Mouse (Mus musculus) CH12.LX (cell line): ENCODE measurements around the gene Agfg2. TPM values are rescaled to one million over a fixed set of nuclear protein-coding genes. Genes with fewer than 3 reads are reported as not detected.

Source experiments
- DNase-seq: peaks from one replicate; pipeline ENCODE4 v3.0.0-alpha.2; 2013; ENCODE audit errors: extremely low read depth
- H3K27ac ChIP-seq: 2 replicates; pipeline ENCODE4 v1.5.1; 2012; ENCODE audit warnings: low read depth, mild to moderate bottlenecking, control low read depth, moderate library complexity; ENCODE audit not compliant: insufficient read depth
- H3K27me3 ChIP-seq: replicated peaks from 2 replicates; pipeline ENCODE3; 2012; ENCODE audit warnings: inconsistent platforms
- H3K36me3 ChIP-seq, 2 experiments: replicated peaks in 1 of 2; 2 replicates each; pipeline versions ENCODE3 to v1.6.1; 2012; ENCODE audit warnings: inconsistent platforms in 1 of 2, low read length in 1 of 2, mild to moderate bottlenecking in 1 of 2, mixed read lengths in 1 of 2, moderate library complexity in 1 of 2; ENCODE audit not compliant: control insufficient read depth in 1 of 2, insufficient read depth in 1 of 2
- H3K4me1 ChIP-seq, 2 experiments: 2 replicates each; pipeline ENCODE4 v1.6.1; 2012; ENCODE audit warnings: inconsistent platforms in 1 of 2, moderate library complexity in 1 of 2; ENCODE audit not compliant: insufficient read depth in 2 of 2, control insufficient read depth in 1 of 2
- H3K4me2 ChIP-seq: 2 replicates; pipeline ENCODE4 v1.6.1; 2012; ENCODE audit warnings: low read depth, mild to moderate bottlenecking, control low read depth; ENCODE audit not compliant: poor library complexity, insufficient read depth, severe bottlenecking
- H3K4me3 ChIP-seq, 3 experiments: fragments of 150-350 bp in 1 of 3; sonication (generic) in 1 of 3; replicated peaks in 1 of 3; 2 replicates each; pipeline versions ENCODE3 to v1.5.1; 2011 to 2012; ENCODE audit warnings: low read depth in 2 of 3, low read length in 2 of 3, mild to moderate bottlenecking in 2 of 3, moderate library complexity in 2 of 3, control low read depth in 1 of 3, improper control_type of control experiment in 1 of 3, inconsistent platforms in 1 of 3, mixed read lengths in 1 of 3; ENCODE audit not compliant: poor library complexity in 1 of 3
- H3K79me2 ChIP-seq: replicated peaks from 2 replicates; pipeline ENCODE4 v1.6.1; 2012; ENCODE audit warnings: mild to moderate bottlenecking, moderate library complexity; ENCODE audit not compliant: control insufficient read depth, poor library complexity, insufficient read depth, severe bottlenecking; ENCODE audit errors: extremely low read depth
- H3K9ac ChIP-seq: 2 replicates; pipeline ENCODE4 v1.6.1; 2012; ENCODE audit warnings: low read depth, mild to moderate bottlenecking, control low read depth, moderate library complexity; ENCODE audit not compliant: insufficient read depth
- H3K9me3 ChIP-seq: replicated peaks from 2 replicates; pipeline ENCODE3; 2012; ENCODE audit warnings: low read length, inconsistent platforms, mixed read lengths
- BHLHE40 ChIP-seq: IDR thresholded peaks from 2 replicates; pipeline ENCODE4 v1.6.1; 2011; ENCODE audit warnings: mild to moderate bottlenecking, low read depth, low read length, improper control_type of control experiment
- CHD1 ChIP-seq: IDR thresholded peaks from 2 replicates; pipeline ENCODE4 v1.6.1; 2012; ENCODE audit warnings: low read depth, low read length, improper control_type of control experiment, inconsistent platforms
- E2F4 ChIP-seq: IDR thresholded peaks from 2 replicates; pipeline ENCODE4 v1.6.1; 2011; ENCODE audit warnings: low read depth, low read length, improper control_type of control experiment; ENCODE audit not compliant: insufficient replicate concordance
- EP300 ChIP-seq: IDR thresholded peaks from 2 replicates; pipeline ENCODE4 v1.6.1; 2011; ENCODE audit warnings: low read length, improper control_type of control experiment
- ETS1 ChIP-seq: conservative IDR thresholded peaks from 2 replicates; pipeline ENCODE4 v1.6.1; 2012; ENCODE audit warnings: low read depth, mild to moderate bottlenecking, inconsistent platforms, low read length, improper control_type of control experiment, moderate library complexity
- GABPA ChIP-seq: IDR thresholded peaks from 2 replicates; pipeline ENCODE4 v1.6.1; 2012; ENCODE audit warnings: low read depth, low read length, improper control_type of control experiment, inconsistent platforms; ENCODE audit not compliant: insufficient replicate concordance
- HCFC1 ChIP-seq: IDR thresholded peaks from 2 replicates; pipeline ENCODE4 v1.6.1; 2012; ENCODE audit warnings: low read depth, mild to moderate bottlenecking, inconsistent platforms, low read length, improper control_type of control experiment
- IRF4 ChIP-seq: IDR thresholded peaks from 2 replicates; pipeline ENCODE4 v1.6.1; 2014; ENCODE audit warnings: low read depth, mild to moderate bottlenecking, inconsistent platforms, low read length, improper control_type of control experiment
- KAT2A ChIP-seq: IDR thresholded peaks from 2 replicates; pipeline ENCODE4 v1.6.1; 2012; ENCODE audit warnings: low read length, improper control_type of control experiment, inconsistent platforms; ENCODE audit not compliant: insufficient replicate concordance
- MAFK ChIP-seq: IDR thresholded peaks from 2 replicates; pipeline ENCODE4 v1.6.1; 2011; ENCODE audit warnings: low read length, improper control_type of control experiment; ENCODE audit not compliant: insufficient replicate concordance
- MAX ChIP-seq: IDR thresholded peaks from 2 replicates; pipeline ENCODE4 v1.6.1; 2011; ENCODE audit warnings: low read length, improper control_type of control experiment
- MEF2A ChIP-seq: IDR thresholded peaks from 2 replicates; pipeline ENCODE4 v1.6.1; 2014; ENCODE audit warnings: low read depth, mild to moderate bottlenecking, inconsistent platforms, low read length, improper control_type of control experiment, borderline replicate concordance
- MXI1 ChIP-seq: IDR thresholded peaks from 2 replicates; pipeline ENCODE4 v1.6.1; 2011; ENCODE audit warnings: mild to moderate bottlenecking, low read depth, low read length, improper control_type of control experiment
- MYC ChIP-seq: IDR thresholded peaks from 2 replicates; pipeline ENCODE4 v1.6.1; 2011; ENCODE audit warnings: low read depth, mild to moderate bottlenecking, improper control_type of control experiment, low read length
- PAX5 ChIP-seq: IDR thresholded peaks from 2 replicates; pipeline ENCODE4 v1.6.1; 2012; ENCODE audit warnings: low read length, inconsistent platforms, mixed read lengths
- POLR2A ChIP-seq: IDR thresholded peaks from 2 replicates; pipeline ENCODE4 v1.6.1; 2011; ENCODE audit warnings: low read depth, mild to moderate bottlenecking, improper control_type of control experiment, low read length
- POLR2AphosphoS2 ChIP-seq: IDR thresholded peaks from 2 replicates; pipeline ENCODE4 v1.6.1; 2011; ENCODE audit warnings: low read depth, low read length, improper control_type of control experiment
- RAD21 ChIP-seq: IDR thresholded peaks from 2 replicates; pipeline ENCODE4 v1.6.1; 2011; ENCODE audit warnings: low read depth, mild to moderate bottlenecking, low read length, improper control_type of control experiment, moderate library complexity
- SIN3A ChIP-seq: IDR thresholded peaks from 2 replicates; pipeline ENCODE4 v1.6.1; 2012; ENCODE audit warnings: low read length, improper control_type of control experiment, inconsistent platforms
- SMC3 ChIP-seq: IDR thresholded peaks from 2 replicates; pipeline ENCODE4 v1.6.1; 2011; ENCODE audit warnings: low read depth, low read length, improper control_type of control experiment
- TBP ChIP-seq: conservative IDR thresholded peaks from 2 replicates; pipeline ENCODE4 v1.6.1; 2011; ENCODE audit warnings: low read depth, low read length, improper control_type of control experiment
- USF1 ChIP-seq: IDR thresholded peaks from 2 replicates; pipeline ENCODE4 v1.6.1; 2014; ENCODE audit warnings: low read depth, mild to moderate bottlenecking, inconsistent platforms, low read length, improper control_type of control experiment
- USF2 ChIP-seq: conservative IDR thresholded peaks from 2 replicates; pipeline ENCODE4 v1.6.1; 2011; ENCODE audit warnings: low read depth, low read length, improper control_type of control experiment
- ZKSCAN1 ChIP-seq: IDR thresholded peaks from 2 replicates; pipeline ENCODE4 v1.6.1; 2012; ENCODE audit warnings: low read depth, inconsistent platforms, low read length, improper control_type of control experiment, borderline replicate concordance
- ZMIZ1 ChIP-seq: IDR thresholded peaks from 2 replicates; pipeline ENCODE4 v1.6.1; 2012; ENCODE audit warnings: low read depth, mild to moderate bottlenecking, inconsistent platforms, low read length, improper control_type of control experiment
- ZNF384 ChIP-seq: IDR thresholded peaks from 2 replicates; pipeline ENCODE4 v1.6.1; 2012; ENCODE audit warnings: low read depth, low read length, improper control_type of control experiment, inconsistent platforms
- dilution Hi-C: fragments of 300-500 bp; cut with MboI; formaldehyde crosslinking; loops from 2 replicates; pipeline ENCODE4 v1.14.3; 2020; ENCODE audit warnings: low sequenced_read_pairs; ENCODE audit not compliant: extremely low pct_unique_long_range_greater_than_20kb, extremely low pct_ligation_motif_present
- in situ Hi-C: fragments of 300-500 bp; cut with MboI; formaldehyde crosslinking; loops from 3 replicates; pipeline ENCODE4 v1.14.3; 2019; ENCODE audit warnings: low sequenced_read_pairs, low pct_ligation_motif_present, low pct_unique_long_range_greater_than_20kb, mixed read lengths
- polyA plus RNA-seq: library from polyadenylated mRNA; unstranded; fragments of >175 nt; gene quantifications from 2 replicates; pipeline ENCODE4 v1.2.1, GENCODE M21; 2012; ENCODE audit warnings: low read depth; ENCODE audit not compliant: insufficient read length
- total RNA-seq, 2 experiments: library from RNA; depleted of rRNA; stranded (reverse); fragments of 300-350 nt in 1 of 2; fragments of >200 nt in 1 of 2; gene quantifications; 2 replicates each; pipeline ENCODE4 v1.2.3; 2012 to 2014

Gene Agfg2
- total and polyA plus RNA-seq, 3 experiments = 8.7 to 16.7 (median 13.4) TPM

- Histone ChIP-seq H3K4me1 (peaks cover 0 to 14% of the 10 kb centered on the region in 2 experiments; a peak in 2 of 4 replicates), H3K27ac (no peak overlapping the region), H3K4me2 (no peak overlapping the region), H3K27me3 (no peaks in the 10 kb centered on the region), H3K4me3 (no peak overlapping the region), H3K9me3 (no peaks in the 10 kb centered on the region), H3K79me2 (no peaks in the 10 kb centered on the region), H3K36me3 (peaks cover 0 to 33% of the 10 kb centered on the region in 2 experiments), H3K9ac (no peak overlapping the region)
- in situ Hi-C loops = no loop called here
- dilution Hi-C loops = no loop called here
- no peak for DNase-seq
- no peak for TF ChIP-seq BHLHE40
- no peak for TF ChIP-seq USF1
- TF ChIP-seq MXI1 = no peak
- TF ChIP-seq PAX5 = no peak
- no peak for TF ChIP-seq ZMIZ1
Measured at GRCm38 (mm10) chr5:137610056-137610455, 74.5 kb downstream of the Agfg2 start.

DNA sequence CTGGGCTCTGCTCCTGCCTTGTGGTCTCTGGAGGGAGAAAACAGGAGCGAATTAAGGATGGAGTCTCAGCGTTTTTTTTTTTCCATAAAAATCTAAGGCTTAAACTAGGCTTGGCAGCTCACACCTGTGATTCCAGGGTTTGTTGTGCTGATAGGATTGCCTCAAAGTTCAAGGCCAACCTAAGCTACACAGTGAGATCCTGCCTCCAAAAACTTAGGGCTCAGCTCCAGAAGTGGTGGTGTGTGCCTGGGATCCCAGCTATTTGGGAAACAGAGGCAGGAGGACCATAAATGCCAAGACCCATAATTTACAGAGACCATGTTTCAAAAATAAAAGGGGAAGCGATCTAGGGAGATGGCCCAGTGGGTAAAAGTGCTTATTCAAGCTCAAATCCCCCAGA lies 75.2 kb downstream of the Agfg2 start:
- Histone ChIP-seq H3K4me1 (peaks cover 0 to 17% of the 10 kb centered on the region in 2 experiments; a peak in 2 of 4 replicates), H3K9me3 (no peaks in the 10 kb centered on the region), H3K4me3 (no peak overlapping the region), H3K9ac (no peak overlapping the region), H3K27ac (no peak overlapping the region), H3K4me2 (no peak overlapping the region), H3K36me3 (peaks cover 0 to 35% of the 10 kb centered on the region in 2 experiments), H3K27me3 (no peaks in the 10 kb centered on the region), H3K79me2 (no peaks in the 10 kb centered on the region)
- TF ChIP-seq CHD1 (no peak), RAD21 (no peak), ZMIZ1 (no peak), MAFK (no peak), ZNF384 (no peak), MXI1 (no peak), IRF4 (no peak), BHLHE40 (no peak), ETS1 (no peak), E2F4 (no peak)
- dilution Hi-C loops (no loop called here), in situ Hi-C loops (no loop called here)
- DNase-seq = no peak

- Histone ChIP-seq H3K4me2 (no peak overlapping the region), H3K27ac (no peak overlapping the region), H3K4me3 (no peak overlapping the region), H3K36me3 (peaks cover 0 to 38% of the 10 kb centered on the region in 2 experiments), H3K79me2 (no peaks in the 10 kb centered on the region; the same call in 1 of the 2 replicates), H3K9me3 (no peaks in the 10 kb centered on the region), H3K4me1 (peaks cover 0 to 23% of the 10 kb centered on the region in 2 experiments; a peak in 2 of 4 replicates), H3K9ac (no peak overlapping the region), H3K27me3 (no peaks in the 10 kb centered on the region)
- in situ Hi-C loops = no loop called here
- DNase-seq = no peak
- dilution Hi-C loops = no loop called here
- TF ChIP-seq MAFK (no peak), HCFC1 (no peak), EP300 (no peak), TBP (no peak), E2F4 (no peak), MEF2A (no peak), MYC (no peak), ETS1 (no peak), MXI1 (no peak), KAT2A (no peak), RAD21 (no peak), USF2 (no peak), POLR2A (no peak), GABPA (no peak), MAX (no peak), SMC3 (no peak), POLR2AphosphoS2 (no peak), ZKSCAN1 (no peak), SIN3A (no peak)
Measured at GRCm38 (mm10) chr5:137608654-137609190, 75.8 kb downstream of the Agfg2 start.
